Mouse (Mus musculus): ENCODE measurements around the gene Lhcgr. TPM values are rescaled to one million over a fixed set of nuclear protein-coding genes. Genes with fewer than 3 reads are reported as not detected.

Lhcgr gene
- total RNA-seq, 4 experiments from 2014 or later: not detected

GRCm38 (mm10) chr17:88703112-88703511 is 88.7 kb downstream of the Lhcgr start:
- DNase-seq (ENCODE audit: low spot score): no peak

DNA sequence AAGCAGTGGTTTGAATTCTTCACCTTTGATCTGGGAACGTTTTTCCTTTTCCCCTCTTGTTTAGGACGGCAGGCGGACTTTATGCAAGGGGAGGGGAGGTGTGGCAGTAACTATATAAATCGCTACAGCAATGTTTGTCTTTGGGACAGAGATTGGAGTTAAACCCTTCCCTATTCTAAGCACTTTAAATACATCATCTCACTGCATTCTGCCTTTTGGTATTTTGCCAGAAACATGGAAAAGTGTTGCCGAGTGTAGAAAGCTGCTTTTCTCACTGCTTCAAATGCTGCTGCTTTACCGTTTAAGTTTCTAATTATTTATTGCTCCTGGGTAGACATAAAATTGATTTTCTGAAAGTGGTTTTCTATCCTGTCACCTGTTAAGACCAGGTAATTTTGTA is 89.4 kb downstream of the Lhcgr start:
- DNase-seq (ENCODE audit: low spot score): no peak

DNA sequence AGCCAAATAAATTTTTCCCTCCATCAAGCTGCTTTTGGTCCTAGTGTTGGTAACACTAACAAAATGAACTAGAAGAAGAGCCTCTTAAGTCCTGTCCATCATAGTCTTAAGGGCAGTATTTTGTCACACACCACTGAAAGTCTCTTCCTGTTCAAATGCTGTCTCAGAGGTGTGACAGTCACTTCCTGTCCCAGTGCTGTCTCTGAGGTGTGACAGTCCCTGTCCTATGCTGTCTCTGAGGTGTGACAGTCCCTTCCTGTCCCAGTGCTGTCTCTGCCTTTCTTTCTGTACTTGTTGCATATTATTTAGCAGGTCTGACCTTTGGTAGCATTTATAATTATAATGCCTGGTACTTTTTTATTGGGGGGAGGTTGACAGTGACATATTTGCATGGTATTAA is 90.9 kb downstream of the Lhcgr start:
- DNase-seq (ENCODE audit: low spot score): no peak

GRCm38 (mm10) chr17:88696656-88697333 is 95.0 kb downstream of the Lhcgr start:
- no peak for DNase-seq (ENCODE audit: low spot score)

- DNase-seq (ENCODE audit: low spot score): no peak
Measured at GRCm38 (mm10) chr17:88688226-88688625, 103.6 kb downstream of the Lhcgr start.

- DNase-seq (ENCODE audit: low spot score): no peak
Measured at GRCm38 (mm10) chr17:88675310-88676309, 116.2 kb downstream of the Lhcgr start.

DNA sequence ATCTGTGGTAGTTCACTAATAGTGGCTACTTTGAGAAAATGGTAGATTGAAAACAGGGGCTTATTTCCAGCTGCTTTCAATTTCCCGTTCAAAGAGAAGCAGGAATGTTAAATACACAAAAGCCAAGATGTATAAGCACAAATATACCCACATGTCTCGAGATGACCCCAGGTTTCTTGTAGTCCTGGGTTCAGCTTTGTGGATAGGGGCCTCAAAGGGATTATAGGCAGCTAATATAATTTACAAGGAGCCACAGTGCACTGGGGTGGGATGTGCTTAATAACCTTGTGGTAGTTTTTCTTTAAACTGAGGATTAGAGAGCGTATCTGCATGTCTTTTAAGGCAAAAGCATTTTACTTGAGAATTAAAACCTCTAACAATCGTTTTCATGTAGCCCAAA is 121.0 kb downstream of the Lhcgr start:
- no peak for DNase-seq (ENCODE audit: low spot score)

- DNase-seq (ENCODE audit: low spot score): no peak
Measured at GRCm38 (mm10) chr17:88669921-88670320, 121.9 kb downstream of the Lhcgr start.

DNA sequence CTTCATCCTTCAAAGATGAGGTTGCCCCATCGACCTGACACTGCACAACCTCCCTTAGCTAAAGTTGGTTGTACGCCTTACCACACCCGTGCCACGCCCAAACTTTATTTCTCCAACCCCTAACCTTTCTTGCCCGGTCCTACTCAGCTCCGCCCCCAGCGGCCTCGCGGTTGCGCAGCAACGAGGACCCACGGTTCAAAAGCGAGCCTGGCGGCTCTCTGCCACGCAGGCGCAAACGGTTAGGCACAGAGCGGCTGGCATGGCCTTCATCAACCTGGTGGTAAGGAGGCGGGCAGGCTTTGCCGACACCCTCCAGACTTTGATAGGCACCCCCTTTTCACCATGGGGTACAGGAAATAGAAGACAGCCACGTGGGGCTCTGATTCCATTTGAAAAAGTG is 123.3 kb downstream of the Lhcgr start, which contains the start of gene Gtf2a1l:
Gene Gtf2a1l (plus strand): TSS at position 209 of the 400 bp plus-strand sequence.
- no peak for DNase-seq (ENCODE audit: low spot score)

Other genes starting within 250 kb of the Lhcgr start
- 10 to 100 TPM; 15.0 to 20.7 (median 18.0) TPM for gene Ston1, start 194.3 kb downstream of the Lhcgr start, total RNA-seq (2022)
- gene Gtf2a1l, start 123.3 kb downstream of the Lhcgr start, total RNA-seq (2022): not detected

Data from heart, adult 8-10 months (tissue).